Comparison of ENCODE assay signal across 8 mouse cellular contexts in genomic region chr8:121905864-121906263, GRCm38 (mm10). TPM values are rescaled to one million over a fixed set of nuclear protein-coding genes. Genes with fewer than 3 reads are reported as not detected.
DNase-seq lines count a peak whose midpoint lies in the region; ATAC-seq and TF ChIP-seq lines count a peak whose summit lies in the region.

No protein-coding gene starts in this region.

- peaks cover 4% of the 10 kb centered on the region for H3K36me3 ChIP-seq in C2C12 (ENCODE audit: control insufficient read depth, insufficient read depth)
- H3K36me3 ChIP-seq in forebrain, embryonic 14.5 days (ENCODE audit: control insufficient read depth, insufficient read depth, low read length) = no peaks in the 10 kb centered on the region
- H3K36me3 ChIP-seq in liver, embryonic 14.5 days (replicated peaks; ENCODE audit: control insufficient read depth, insufficient read depth, low read depth) = peaks cover 16% of the 10 kb centered on the region

- H3K4me3 ChIP-seq in C2C12 (ENCODE audit: insufficient read depth, poor library complexity, severe bottlenecking) = peak overlapping the region; percentile 79
- peak overlapping the region; percentile 75 for H3K4me3 ChIP-seq in forebrain, embryonic 14.5 days (ENCODE audit: low read depth, low read length)
- H3K4me3 ChIP-seq in liver, embryonic 14.5 days (ENCODE audit: insufficient read depth in 1 of 2, low read depth in 2 of 2, low read length in 2 of 2) = peak overlapping the region; percentile 72 to 77

- peaks cover 18% of the 10 kb centered on the region for H3K4me1 ChIP-seq in forebrain, embryonic 14.5 days (ENCODE audit: control insufficient read depth, insufficient read depth, low read length)
- H3K4me1 ChIP-seq in liver, embryonic 14.5 days (replicated peaks; ENCODE audit: control insufficient read depth in 2 of 2, insufficient read depth in 2 of 2, low read length in 1 of 2) = peaks cover 41 to 49% of the 10 kb centered on the region in 2 experiments

- H3K79me3 ChIP-seq in C2C12 (ENCODE audit: low read depth) = peaks cover 47% of the 10 kb centered on the region

- ATAC-seq in forebrain, embryonic 14.5 days = no peak
- ATAC-seq in liver, embryonic 14.5 days (ENCODE audit: insufficient read depth) = no peak

- H3K27me3 ChIP-seq in C2C12 (ENCODE audit: control insufficient read depth, insufficient read depth, insufficient read length) = no peaks in the 10 kb centered on the region
- no peaks in the 10 kb centered on the region; the same call in 1 of the 2 replicates for H3K27me3 ChIP-seq in forebrain, embryonic 14.5 days (replicated peaks; ENCODE audit: control insufficient read depth, insufficient read depth, low read length)
- H3K27me3 ChIP-seq in liver, embryonic 14.5 days (ENCODE audit: control insufficient read depth, insufficient read depth, low read length) = no peaks in the 10 kb centered on the region

- TF ChIP-seq EP300 in liver, embryonic 14.5 days (IDR thresholded peaks at IDR 0.05; ENCODE audit: low read depth) = no peak

- no peaks in the 10 kb centered on the region for H3K9me3 ChIP-seq in forebrain, embryonic 14.5 days (replicated peaks; ENCODE audit: control insufficient read depth, low read length)
- no peaks in the 10 kb centered on the region for H3K9me3 ChIP-seq in liver, embryonic 14.5 days (ENCODE audit: control insufficient read depth, low read length)

- peak overlapping the region; percentile 95 for H3K4me2 ChIP-seq in forebrain, embryonic 14.5 days (ENCODE audit: low read length)
- H3K4me2 ChIP-seq in liver, embryonic 14.5 days (ENCODE audit: low read depth) = peak overlapping the region; percentile 70

- 32% methylated on average over 5 of the region's 5 CpGs for WGBS in forebrain, embryonic 14.5 days
- 12% methylated on average over 5 of the region's 5 CpGs for WGBS in liver, embryonic 14.5 days (ENCODE audit: insufficient replicate concordance)

- TF ChIP-seq CTCF in C2C12 (IDR thresholded peaks at IDR 0.05; ENCODE audit: control insufficient read depth, insufficient read depth, insufficient read length) = no peak
- TF ChIP-seq CTCF in liver, embryonic 14.5 days (IDR thresholded peaks at IDR 0.05; ENCODE audit: low read depth) = no peak

- DNase-seq in cerebellum, adult 9-11 months = peak; percentile 55
- DNase-seq in cerebellum, postnatal 4 days (ENCODE audit: low spot score in 2 of 2) = no peak
- no peak for DNase-seq in forebrain, embryonic 14.5 days (ENCODE audit: low spot score)
- DNase-seq in liver, embryonic 14.5 days (ENCODE audit: low read depth in 3 of 3, low spot score in 3 of 3) = no peak
- DNase-seq in urinary bladder, adult 18-20 months (ENCODE audit: low spot score in 2 of 2) = no peak
- DNase-seq in left cerebral cortex, postnatal 14 days (ENCODE audit: low spot score in 2 of 2) = no peak
- DNase-seq in ovary, postnatal 36 days (ENCODE audit: low spot score) = no peak

- peak overlapping the region; percentile 59 for H3ac ChIP-seq in C2C12 (ENCODE audit: control insufficient read depth, insufficient read length, low read depth)

- peak overlapping the region; percentile 74 for H3K9ac ChIP-seq in forebrain, embryonic 14.5 days (ENCODE audit: low read length)
- peak overlapping the region; percentile 84 for H3K9ac ChIP-seq in liver, embryonic 14.5 days (replicated peaks)

- H3K79me2 ChIP-seq in C2C12 (ENCODE audit: control insufficient read depth, insufficient read depth) = peaks cover 60% of the 10 kb centered on the region

- intact Hi-C loops in left cerebral cortex, postnatal 14 days (cut with DNase I) = no loop called here

- no peak overlapping the region for H3K27ac ChIP-seq in forebrain, embryonic 14.5 days (ENCODE audit: low read depth, low read length)
- peak overlapping the region; percentile 63 for H3K27ac ChIP-seq in liver, embryonic 14.5 days

TF ChIP-seq in C2C12, 6 proteins besides CTCF, POLR2A, EP300 and RAD21:
- TF ChIP-seq MYOG (IDR thresholded peaks at IDR 0.05; ENCODE audit: control insufficient read depth, extremely low read depth, insufficient read length) (no peak), USF1 (IDR thresholded peaks at IDR 0.05; ENCODE audit: low read depth) (no peak), CEBPB (IDR thresholded peaks at IDR 0.05; ENCODE audit: low read depth) (no peak), FOSL1 (IDR thresholded peaks at IDR 0.05; ENCODE audit: insufficient read depth, low read length, poor library complexity, severe bottlenecking) (no peak), MYOD1 (IDR thresholded peaks at IDR 0.05; ENCODE audit: control insufficient read depth, insufficient read length, low read depth) (no peak), MAX (IDR thresholded peaks at IDR 0.05) (no peak)

RNA-seq across cellular contexts. Expression of gene Slc7a5, which starts 1.6 kb away (rescaled TPM):
- 112 TPM for polyA plus RNA-seq in C2C12 (2012; fragmentation: generic; extraction: Trizol)
- 37.9 and 39.7 TPM in 2 replicates for polyA plus RNA-seq in forebrain, embryonic 14.5 days (2014; fragmentation: Nextera tagmentation; extraction: Ambion mirVana)
- 40.0 and 40.9 TPM in 2 replicates for polyA plus RNA-seq in liver, embryonic 14.5 days (2012; rRNA removed)
- polyA plus RNA-seq in liver, embryonic 14.5 days (2014; fragmentation: Nextera tagmentation; extraction: Ambion mirVana) = 36.7 and 40.7 TPM in 2 replicates
- 100 to 1,000 TPM; 114 to 130 TPM for total RNA-seq in left cerebral cortex, postnatal 14 days (2021)

RNA-seq across cellular contexts. Expression of gene Car5a, which starts 38.8 kb away (rescaled TPM):
- polyA plus RNA-seq in C2C12 (2012; fragmentation: generic; extraction: Trizol) = not detected
- 0.28 and 0.46 TPM in 2 replicates for polyA plus RNA-seq in forebrain, embryonic 14.5 days (2014; fragmentation: Nextera tagmentation; extraction: Ambion mirVana)
- polyA plus RNA-seq in liver, embryonic 14.5 days (2012; rRNA removed) = 0.87 and 1.1 TPM in 2 replicates
- polyA plus RNA-seq in liver, embryonic 14.5 days (2014; fragmentation: Nextera tagmentation; extraction: Ambion mirVana) = 1.3 and 1.4 TPM in 2 replicates
- total RNA-seq in left cerebral cortex, postnatal 14 days (2021) = under 1 TPM in 1 of 2 experiments, not detected in 1; 0.29 TPM

RNA-seq across cellular contexts. Expression of gene Banp, which starts 43.7 kb away (rescaled TPM):
- 25.9 TPM for polyA plus RNA-seq in C2C12 (2012; fragmentation: generic; extraction: Trizol)
- 47.2 and 57.7 TPM in 2 replicates for polyA plus RNA-seq in forebrain, embryonic 14.5 days (2014; fragmentation: Nextera tagmentation; extraction: Ambion mirVana)
- 20.8 and 23.0 TPM in 2 replicates for polyA plus RNA-seq in liver, embryonic 14.5 days (2012; rRNA removed)
- polyA plus RNA-seq in liver, embryonic 14.5 days (2014; fragmentation: Nextera tagmentation; extraction: Ambion mirVana) = 12.0 and 13.6 TPM in 2 replicates
- total RNA-seq in left cerebral cortex, postnatal 14 days (2021) = 10 to 100 TPM; 27.4 to 38.5 TPM
